Mouse (Mus musculus) olfactory bulb, adult 2 months (tissue): Measurements from ENCODE around the gene Ap5b1.

ENCODE experiments used
- CTCF ChIP-seq: fragments of 200-500 bp; IDR thresholded peaks from 2 replicates; pipeline ENCODE4 v1.5.1; 2012; ENCODE audit warnings: low read depth, mild to moderate bottlenecking, low read length, moderate library complexity; ENCODE audit not compliant: insufficient read depth
- POLR2A ChIP-seq: fragments of 200-500 bp; IDR thresholded peaks from 2 replicates; pipeline ENCODE4 v1.6.1; 2012; ENCODE audit warnings: mild to moderate bottlenecking, low read depth, low read length, moderate library complexity; ENCODE audit not compliant: insufficient read depth

DNA sequence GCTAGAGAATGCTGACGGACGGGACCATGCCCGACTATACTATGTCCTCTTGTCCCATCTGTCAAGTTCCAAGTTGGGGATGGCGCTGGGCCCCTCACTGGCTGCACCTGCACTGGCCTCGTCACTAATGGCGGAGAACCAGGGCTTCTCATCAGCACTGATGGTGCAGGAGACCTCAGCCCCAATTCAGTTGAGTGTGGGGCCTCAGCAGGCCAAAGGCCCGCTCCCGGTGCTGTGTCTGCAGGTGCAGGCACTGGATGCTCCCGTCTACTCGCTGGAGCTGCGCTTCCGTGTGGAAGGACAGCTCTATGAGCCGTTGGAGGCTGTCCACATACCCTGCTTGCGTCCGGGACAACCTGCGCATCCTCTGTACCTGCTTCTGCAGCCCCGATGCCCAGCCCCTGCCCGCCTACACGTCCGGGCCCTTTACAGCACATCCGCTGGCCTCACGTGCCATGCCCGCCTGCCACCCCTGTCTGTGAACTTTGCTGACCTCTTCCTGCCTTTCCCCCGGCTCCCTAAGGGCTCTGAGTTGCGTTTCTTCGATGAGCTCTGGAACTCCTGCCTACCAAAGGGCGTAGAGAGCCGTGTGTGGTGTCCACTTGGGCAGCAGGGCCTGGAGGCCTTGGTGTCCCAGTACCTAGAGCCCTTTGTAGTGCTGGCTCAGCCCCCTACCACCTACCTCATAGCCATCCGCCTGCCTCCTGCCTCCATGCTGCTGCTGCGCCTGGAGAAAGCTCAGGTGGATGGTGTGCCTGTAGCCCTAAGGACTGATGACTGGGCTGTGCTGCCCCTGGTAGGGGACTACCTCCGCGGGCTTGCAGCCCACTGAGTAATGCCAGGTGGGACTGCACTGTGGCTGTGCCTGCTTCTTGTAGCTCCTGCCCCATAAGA lies 2.8 kb downstream of the Ap5b1 start:
- TF ChIP-seq POLR2A (no peak), CTCF (no peak)
